Mouse (Mus musculus) testis, adult 2 months (tissue): ENCODE measurements at regions not wholly inside any gene's neighbourhood (a gene's known extent, or its start where the extent isn't known, plus 50 kb on each side); places are given as distances from the start of the nearest gene placed in this dataset.

ENCODE experiments used
- CTCF ChIP-seq: fragments of 200-500 bp; IDR thresholded peaks from 2 replicates; pipeline ENCODE4 v1.5.1; 2012; ENCODE audit warnings: low read depth, mild to moderate bottlenecking, inconsistent platforms, low read length, moderate library complexity; ENCODE audit not compliant: control insufficient read depth, insufficient read depth, insufficient replicate concordance
- POLR2A ChIP-seq: fragments of 200-500 bp; IDR thresholded peaks from 2 replicates; pipeline ENCODE4 v1.6.1; 2012; ENCODE audit warnings: low read depth, mild to moderate bottlenecking, inconsistent platforms, low read length, moderate library complexity; ENCODE audit not compliant: control insufficient read depth

GRCm38 (mm10) chr9:112743871-112744590, 508.3 kb upstream of the Arpp21 start:
- no peak for TF ChIP-seq CTCF
- TF ChIP-seq POLR2A: no peak
